Mouse (Mus musculus): ENCODE data around the gene Ampd1. TPM values are rescaled to one million over a fixed set of nuclear protein-coding genes. Genes with fewer than 3 reads are reported as not detected.

Gene Ampd1
- polyA plus RNA-seq, 1 experiment from 2014 or later, result 1.4 TPM

DNA sequence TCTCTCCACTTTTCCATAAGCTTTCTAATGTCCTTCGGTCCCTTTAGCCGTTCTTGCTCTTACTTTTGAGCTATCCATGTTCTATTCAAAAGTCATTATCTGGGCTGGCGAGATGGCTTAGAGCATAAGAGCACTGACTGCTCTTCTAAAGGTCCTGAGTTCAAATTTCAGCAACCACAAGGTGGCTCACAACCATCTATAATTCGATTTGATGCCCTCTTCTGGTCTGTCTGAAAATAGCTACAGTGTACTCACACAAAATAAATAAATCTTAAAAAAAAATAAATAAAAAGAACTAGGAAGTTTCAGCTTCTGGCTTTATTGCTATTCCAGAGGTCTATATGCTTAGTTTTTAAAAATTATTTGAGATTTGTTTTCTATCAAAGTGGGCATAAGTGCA is 74.0 kb downstream of the Ampd1 start:
- Histone ChIP-seq H3K27me3 (ENCODE audit: control insufficient read depth, insufficient read depth, low read length) (no peaks in the 10 kb centered on the region), H3K4me3 (ENCODE audit: low read depth, low read length) (no peak overlapping the region), H3K27ac (ENCODE audit: low read depth, low read length) (no peak overlapping the region), H3K4me1 (ENCODE audit: control insufficient read depth, insufficient read depth, low read length) (no peaks in the 10 kb centered on the region), H3K9ac (ENCODE audit: low read length) (no peak overlapping the region), H3K9me3 (ENCODE audit: control insufficient read depth, low read length) (no peaks in the 10 kb centered on the region), H3K4me2 (ENCODE audit: low read depth) (no peak overlapping the region), H3K36me3 (ENCODE audit: control insufficient read depth, insufficient read depth, low read length) (no peaks in the 10 kb centered on the region)
- ATAC-seq (ENCODE audit: insufficient read depth, low FRiP score, low TSS enrichment), result no peak
- 84% methylated on average over 4 of the region's 4 CpGs for WGBS
- DNase-seq (ENCODE audit: low spot score), result no peak

DNA sequence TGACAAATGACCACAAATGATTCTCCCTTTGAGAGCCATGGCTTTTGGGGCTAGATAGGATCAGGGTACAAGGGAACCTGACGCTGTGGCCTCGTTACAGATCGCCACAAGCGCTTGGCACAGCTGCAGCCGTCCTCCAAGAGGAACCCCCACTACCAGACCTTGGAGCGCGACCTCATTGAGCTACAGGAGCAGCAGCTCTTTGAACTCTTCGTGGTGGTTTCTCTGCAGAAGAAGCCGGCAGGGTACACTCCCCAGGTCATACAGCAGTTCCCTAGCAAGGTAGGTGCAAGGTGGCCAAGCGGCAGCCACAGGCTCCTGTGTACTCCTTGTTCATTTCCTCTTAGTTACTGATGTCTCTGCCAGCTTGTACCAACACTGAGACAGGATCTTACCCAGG is 75.1 kb downstream of the Ampd1 start:
- DNase-seq (ENCODE audit: low spot score), result no peak
- Histone ChIP-seq H3K36me3 (ENCODE audit: control insufficient read depth, insufficient read depth, low read length) (no peaks in the 10 kb centered on the region), H3K4me3 (ENCODE audit: low read depth, low read length) (no peak overlapping the region), H3K9ac (ENCODE audit: low read length) (no peak overlapping the region), H3K4me2 (ENCODE audit: low read depth) (no peak overlapping the region), H3K9me3 (ENCODE audit: control insufficient read depth, low read length) (no peaks in the 10 kb centered on the region), H3K27ac (ENCODE audit: low read depth, low read length) (no peak overlapping the region), H3K4me1 (ENCODE audit: control insufficient read depth, insufficient read depth, low read length) (no peaks in the 10 kb centered on the region), H3K27me3 (ENCODE audit: control insufficient read depth, insufficient read depth, low read length) (no peaks in the 10 kb centered on the region)
- no peak for ATAC-seq (ENCODE audit: insufficient read depth, low FRiP score, low TSS enrichment)
- WGBS, result 87% methylated on average over 10 of the region's 10 CpGs

Other genes with a start within 250 kb of the Ampd1 start
- not detected in 2 replicates for gene Sycp1, start 137.9 kb upstream of the Ampd1 start, polyA plus RNA-seq (2014; fragmentation: Nextera tagmentation; extraction: Ambion mirVana)
- 0.11 and 0.16 TPM in 2 replicates for gene Nr1h5, start 109.9 kb upstream of the Ampd1 start, polyA plus RNA-seq (2014; fragmentation: Nextera tagmentation; extraction: Ambion mirVana)
- gene Sike1, start 78.3 kb upstream of the Ampd1 start, polyA plus RNA-seq (2014; fragmentation: Nextera tagmentation; extraction: Ambion mirVana), result 74.2 and 86.2 TPM in 2 replicates
- 520 and 526 TPM in 2 replicates for gene Csde1, start 53.6 kb upstream of the Ampd1 start, polyA plus RNA-seq (2014; fragmentation: Nextera tagmentation; extraction: Ambion mirVana)
- 143 and 152 TPM in 2 replicates for gene Nras, start 15.7 kb upstream of the Ampd1 start, polyA plus RNA-seq (2014; fragmentation: Nextera tagmentation; extraction: Ambion mirVana)
- gene Dennd2c, start 28.6 kb downstream of the Ampd1 start, polyA plus RNA-seq (2014; fragmentation: Nextera tagmentation; extraction: Ambion mirVana), result 2.8 and 3.5 TPM in 2 replicates
- 210 and 233 TPM in 2 replicates for gene Bcas2, start 97.6 kb downstream of the Ampd1 start, polyA plus RNA-seq (2014; fragmentation: Nextera tagmentation; extraction: Ambion mirVana)
- 23.0 and 25.9 TPM in 2 replicates for gene Trim33, start 205.3 kb downstream of the Ampd1 start, polyA plus RNA-seq (2014; fragmentation: Nextera tagmentation; extraction: Ambion mirVana)

Measured in neural tube, embryonic 11.5 days (tissue).